Mouse (Mus musculus): ENCODE measurements at regions not wholly inside any gene's neighbourhood (a gene's known extent, or its start where the extent isn't known, plus 50 kb on each side); places are given as distances from the start of the nearest gene placed in this dataset.
A peak's percentile ranks its signal among the peaks of the same experiment; 100 is the strongest.

GRCm38 (mm10) chr13:28687838-28688237, 265.7 kb downstream of the Sox4 start:
- no peak overlapping the region for H3K27ac ChIP-seq (ENCODE audit: low read depth, low read length)
- H3K4me1 ChIP-seq (ENCODE audit: insufficient read depth): no peaks in the 10 kb centered on the region
- H3K9ac ChIP-seq: no peak overlapping the region
- no peak overlapping the region for H3K4me2 ChIP-seq (ENCODE audit: low read depth)
- ATAC-seq (no peak), DNase-seq (no peak)
- TF ChIP-seq CTCF (IDR thresholded peaks at IDR 0.05; ENCODE audit: low read depth): no peak
- WGBS: 97% methylated on average over 1 of the region's 1 CpGs
- H3K27me3 ChIP-seq (ENCODE audit: insufficient read depth, low read length): no peaks in the 10 kb centered on the region
- no peak overlapping the region for H3K4me3 ChIP-seq (ENCODE audit: low read depth, low read length)
- H3K9me3 ChIP-seq (ENCODE audit: low read length): no peaks in the 10 kb centered on the region
- no peaks in the 10 kb centered on the region for H3K36me3 ChIP-seq (ENCODE audit: insufficient read depth)

DNA sequence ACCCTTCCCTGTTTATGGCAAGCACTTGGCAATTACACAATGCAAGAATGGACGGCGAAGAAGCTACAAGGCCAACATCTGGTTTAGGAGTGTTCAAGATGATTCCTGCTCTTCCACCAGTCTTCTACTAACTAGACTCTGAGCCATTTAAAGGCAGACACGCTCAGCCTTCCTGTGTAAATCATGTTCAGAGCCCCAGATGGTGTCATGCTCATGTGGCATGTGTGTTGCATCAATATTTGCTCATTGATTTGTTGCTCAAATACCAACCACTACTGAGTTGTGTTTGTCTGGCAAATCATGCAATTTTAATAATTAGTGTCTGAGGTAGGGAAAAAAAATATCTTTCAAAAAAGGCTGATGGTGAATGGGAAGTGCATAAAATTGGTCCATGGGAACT, 269.2 kb downstream of the Sox4 start:
- Histone ChIP-seq H3K4me2 (ENCODE audit: low read depth) (no peak overlapping the region), H3K9ac (no peak overlapping the region), H3K4me3 (ENCODE audit: low read depth, low read length) (no peak overlapping the region), H3K9me3 (ENCODE audit: low read length) (no peaks in the 10 kb centered on the region), H3K4me1 (ENCODE audit: insufficient read depth) (no peaks in the 10 kb centered on the region), H3K36me3 (ENCODE audit: insufficient read depth) (no peaks in the 10 kb centered on the region), H3K27me3 (ENCODE audit: insufficient read depth, low read length) (no peaks in the 10 kb centered on the region), H3K27ac (ENCODE audit: low read depth, low read length) (no peak overlapping the region)
- ATAC-seq (no peak), DNase-seq (no peak)
- WGBS: 88% methylated on average over 3 of the region's 3 CpGs
- no peak for TF ChIP-seq CTCF (IDR thresholded peaks at IDR 0.05; ENCODE audit: low read depth)

- no peaks in the 10 kb centered on the region for H3K9me3 ChIP-seq (ENCODE audit: low read length)
- no peak for DNase-seq
- no peak for ATAC-seq
- no peaks in the 10 kb centered on the region for H3K4me1 ChIP-seq (ENCODE audit: insufficient read depth)
- TF ChIP-seq CTCF (IDR thresholded peaks at IDR 0.05; ENCODE audit: low read depth): no peak
- H3K4me2 ChIP-seq (ENCODE audit: low read depth): no peak overlapping the region
- WGBS: 90% methylated on average over 1 of the region's 1 CpGs
- no peaks in the 10 kb centered on the region for H3K36me3 ChIP-seq (ENCODE audit: insufficient read depth)
- H3K9ac ChIP-seq: no peak overlapping the region
- no peak overlapping the region for H3K27ac ChIP-seq (ENCODE audit: low read depth, low read length)
- no peak overlapping the region for H3K4me3 ChIP-seq (ENCODE audit: low read depth, low read length)
- no peaks in the 10 kb centered on the region for H3K27me3 ChIP-seq (ENCODE audit: insufficient read depth, low read length)
These were observed 273.2 kb downstream of the Sox4 start for GRCm38 (mm10) chr13:28680266-28680665.

DNA sequence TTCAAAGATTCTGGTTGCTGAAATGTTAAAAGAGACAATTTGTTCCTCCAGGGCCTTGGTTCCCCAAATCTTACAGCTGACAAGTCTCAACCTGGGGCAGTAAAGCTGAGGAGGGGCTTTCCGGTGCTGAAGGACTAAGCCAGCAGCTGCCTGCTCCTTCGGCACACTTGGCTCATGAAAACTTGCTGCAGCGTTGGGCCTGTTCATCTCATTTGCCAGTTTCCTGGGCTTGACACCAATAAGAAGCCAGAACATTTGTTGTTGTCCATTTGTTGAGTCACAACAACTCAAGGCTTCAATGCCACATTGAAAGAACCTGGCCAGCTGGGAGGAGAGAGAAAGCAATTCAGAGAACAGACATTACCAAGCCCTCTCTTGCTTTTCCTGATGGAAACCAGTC, 279.9 kb downstream of the Sox4 start:
- WGBS: 26% methylated on average over 3 of the region's 3 CpGs
- Histone ChIP-seq H3K4me3 (ENCODE audit: low read depth, low read length) (no peak overlapping the region), H3K27me3 (ENCODE audit: insufficient read depth, low read length) (no peaks in the 10 kb centered on the region), H3K9me3 (ENCODE audit: low read length) (no peaks in the 10 kb centered on the region), H3K4me2 (ENCODE audit: low read depth) (no peak overlapping the region), H3K36me3 (ENCODE audit: insufficient read depth) (no peaks in the 10 kb centered on the region), H3K4me1 (ENCODE audit: insufficient read depth) (no peaks in the 10 kb centered on the region), H3K9ac (no peak overlapping the region), H3K27ac (ENCODE audit: low read depth, low read length) (no peak overlapping the region)
- peak; percentile 56 for DNase-seq
- ATAC-seq: peak; percentile 55; the same call in 1 of the 2 replicates
- TF ChIP-seq CTCF (IDR thresholded peaks at IDR 0.05; ENCODE audit: low read depth): no peak

GRCm38 (mm10) chr13:28671543-28671942, 282.0 kb downstream of the Sox4 start:
- no peaks in the 10 kb centered on the region for H3K4me1 ChIP-seq (ENCODE audit: insufficient read depth)
- H3K27me3 ChIP-seq (ENCODE audit: insufficient read depth, low read length): no peaks in the 10 kb centered on the region
- H3K27ac ChIP-seq (ENCODE audit: low read depth, low read length): no peak overlapping the region
- no peak for TF ChIP-seq CTCF (IDR thresholded peaks at IDR 0.05; ENCODE audit: low read depth)
- H3K36me3 ChIP-seq (ENCODE audit: insufficient read depth): no peaks in the 10 kb centered on the region
- no peak overlapping the region for H3K4me2 ChIP-seq (ENCODE audit: low read depth)
- no peak overlapping the region for H3K9ac ChIP-seq
- no peak for DNase-seq
- ATAC-seq: no peak
- H3K9me3 ChIP-seq (ENCODE audit: low read length): no peaks in the 10 kb centered on the region
- 83% methylated on average over 11 of the region's 11 CpGs for WGBS
- H3K4me3 ChIP-seq (ENCODE audit: low read depth, low read length): no peak overlapping the region

DNA sequence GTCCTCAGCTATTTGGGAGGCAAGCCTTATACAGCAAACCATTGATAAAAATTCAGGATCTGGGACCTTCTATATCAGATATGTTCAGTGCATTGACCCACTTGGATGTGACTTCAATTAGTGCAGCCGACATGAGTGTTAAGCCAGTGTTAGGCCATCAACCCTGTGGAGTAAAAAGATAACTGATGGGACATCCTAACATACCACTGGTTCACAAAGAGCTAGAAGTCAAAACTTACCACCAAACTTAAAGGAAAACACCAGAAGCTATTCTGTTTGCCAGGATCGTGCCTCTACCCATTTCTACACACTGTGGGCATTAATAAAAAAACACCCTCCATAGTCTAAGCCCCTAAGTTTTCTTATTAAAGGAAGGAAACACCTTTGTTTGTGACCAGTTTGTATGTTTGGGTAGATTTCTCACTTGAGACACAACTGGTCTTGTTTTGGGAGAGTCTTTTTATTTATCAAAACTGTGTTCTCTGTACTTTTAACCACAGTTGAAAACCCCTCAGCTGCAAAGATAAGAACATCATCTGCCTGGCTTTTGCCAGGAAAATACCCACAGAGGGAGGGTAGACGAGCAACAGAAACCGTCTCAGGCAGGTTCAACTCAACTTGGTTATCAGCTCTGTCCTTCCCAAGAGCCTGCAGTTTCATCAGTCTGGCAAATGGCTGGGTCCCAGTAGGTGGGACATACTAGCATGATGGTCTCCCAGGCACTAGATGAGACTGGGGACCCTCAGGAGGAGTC, 283.5 kb downstream of the Sox4 start:
- DNase-seq (no peak), ATAC-seq (no peak)
- no peaks in the 10 kb centered on the region for H3K36me3 ChIP-seq (ENCODE audit: insufficient read depth)
- no peak for TF ChIP-seq CTCF (IDR thresholded peaks at IDR 0.05; ENCODE audit: low read depth)
- no peaks in the 10 kb centered on the region for H3K9me3 ChIP-seq (ENCODE audit: low read length)
- no peak overlapping the region for H3K4me3 ChIP-seq (ENCODE audit: low read depth, low read length)
- WGBS: 90% methylated on average over 4 of the region's 4 CpGs
- H3K4me1 ChIP-seq (ENCODE audit: insufficient read depth): no peaks in the 10 kb centered on the region
- no peak overlapping the region for H3K9ac ChIP-seq
- H3K27ac ChIP-seq (ENCODE audit: low read depth, low read length): no peak overlapping the region
- no peak overlapping the region for H3K4me2 ChIP-seq (ENCODE audit: low read depth)
- H3K27me3 ChIP-seq (ENCODE audit: insufficient read depth, low read length): no peaks in the 10 kb centered on the region

- H3K4me3 ChIP-seq (ENCODE audit: low read depth, low read length): no peak overlapping the region
- no peaks in the 10 kb centered on the region for H3K9me3 ChIP-seq (ENCODE audit: low read length)
- 86% methylated on average over 3 of the region's 3 CpGs for WGBS
- H3K36me3 ChIP-seq (ENCODE audit: insufficient read depth): no peaks in the 10 kb centered on the region
- TF ChIP-seq CTCF (IDR thresholded peaks at IDR 0.05; ENCODE audit: low read depth): no peak
- no peak overlapping the region for H3K27ac ChIP-seq (ENCODE audit: low read depth, low read length)
- DNase-seq: no peak
- H3K4me2 ChIP-seq (ENCODE audit: low read depth): no peak overlapping the region
- no peak for ATAC-seq
- no peaks in the 10 kb centered on the region for H3K27me3 ChIP-seq (ENCODE audit: insufficient read depth, low read length)
- H3K9ac ChIP-seq: no peak overlapping the region
- H3K4me1 ChIP-seq (ENCODE audit: insufficient read depth): 0 out of 2 replicates have a peak, but pooled peaks cover 5% of the 10 kb centered on the region
These were observed 286.7 kb downstream of the Sox4 start for GRCm38 (mm10) chr13:28666832-28667231.
